In the genomic region with DNA sequence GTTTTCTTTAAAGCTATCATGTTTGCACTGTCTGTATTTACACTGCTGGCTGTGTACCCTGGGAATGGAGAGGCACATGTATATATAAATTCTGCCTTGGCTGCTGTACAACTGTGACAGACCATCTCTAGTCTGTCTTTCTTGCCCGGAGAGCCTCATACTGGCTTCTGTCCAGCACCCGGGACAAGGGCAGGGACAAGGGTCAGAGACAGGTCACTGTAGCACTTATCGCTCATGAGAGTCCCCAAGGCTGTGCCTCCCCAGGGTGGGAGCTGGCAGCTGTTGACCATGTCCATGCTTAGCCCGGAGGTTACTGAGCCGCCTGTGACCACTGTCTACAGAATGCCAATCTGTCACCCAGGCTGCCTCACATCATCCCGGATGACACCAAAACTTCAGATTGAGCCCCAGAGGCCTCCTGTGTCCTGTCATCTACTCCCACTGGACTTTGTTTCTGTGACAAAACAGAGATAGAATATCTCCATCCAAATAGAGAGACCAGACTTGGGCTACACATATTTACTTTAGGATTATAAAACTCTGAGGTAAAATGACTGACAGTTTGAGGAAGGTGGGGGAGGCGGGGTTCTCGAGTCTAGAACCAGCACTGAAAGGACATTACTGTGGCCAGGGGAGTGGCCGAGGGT, we compare ENCODE assay signal across 10 mouse cellular contexts. TPM values are rescaled to one million over a fixed set of nuclear protein-coding genes. Genes with fewer than 3 reads are reported as not detected.
DNase-seq lines count a peak whose midpoint lies in the region; ATAC-seq and TF ChIP-seq lines count a peak whose summit lies in the region.
"Had no signal": no experiment of that assay in that cellular context is flagged by ENCODE, and none has a peak within 500 bp of the region (broad histone marks: within the 10 kb centered on the region; RNA-seq: fewer than 3 reads in every experiment).

No protein-coding gene starts in this region.

- H3K4me3 ChIP-seq in limb, embryonic 13.5 days: no peak overlapping the region
- H3K4me3 ChIP-seq in limb, embryonic 10.5 days: no peak overlapping the region
- H3K4me3 ChIP-seq in heart, embryonic 11.5 days (ENCODE audit: low read depth, low read length): no peak overlapping the region
- H3K4me3 ChIP-seq in liver, embryonic 15.5 days (replicated peaks): no peak overlapping the region
- no peak overlapping the region for H3K4me3 ChIP-seq in testis, adult 2 months (ENCODE audit: control insufficient read depth, low read depth, low read length)
- no peak overlapping the region for H3K4me3 ChIP-seq in hindbrain, embryonic 16.5 days (ENCODE audit: low read length)
- no peak overlapping the region for H3K4me3 ChIP-seq in forebrain, embryonic 11.5 days (ENCODE audit: low read depth, low read length)
- H3K4me3 ChIP-seq: embryonic facial prominence, embryonic 15.5 days; midbrain, embryonic 15.5 days had no signal

- no peaks in the 10 kb centered on the region for H3K9me3 ChIP-seq in limb, embryonic 13.5 days
- no peaks in the 10 kb centered on the region for H3K9me3 ChIP-seq in limb, embryonic 10.5 days (replicated peaks)
- no peaks in the 10 kb centered on the region for H3K9me3 ChIP-seq in heart, embryonic 11.5 days (replicated peaks; ENCODE audit: control insufficient read depth, low read length)
- H3K9me3 ChIP-seq in liver, embryonic 15.5 days (replicated peaks): no peaks in the 10 kb centered on the region
- H3K9me3 ChIP-seq in hindbrain, embryonic 16.5 days (ENCODE audit: control insufficient read depth, low read length): no peaks in the 10 kb centered on the region
- H3K9me3 ChIP-seq in forebrain, embryonic 11.5 days (ENCODE audit: control insufficient read depth, low read length): no peaks in the 10 kb centered on the region
- H3K9me3 ChIP-seq: embryonic facial prominence, embryonic 15.5 days; midbrain, embryonic 15.5 days had no signal

- H3K4me2 ChIP-seq in limb, embryonic 13.5 days (replicated peaks): no peak overlapping the region
- no peak overlapping the region for H3K4me2 ChIP-seq in heart, embryonic 11.5 days
- H3K4me2 ChIP-seq in liver, embryonic 15.5 days: no peak overlapping the region
- H3K4me2 ChIP-seq in hindbrain, embryonic 16.5 days (ENCODE audit: low read length): no peak overlapping the region
- H3K4me2 ChIP-seq in forebrain, embryonic 11.5 days (ENCODE audit: low read depth, low read length, severe bottlenecking): no peak overlapping the region
- H3K4me2 ChIP-seq: embryonic facial prominence, embryonic 15.5 days; midbrain, embryonic 15.5 days had no signal

- TF ChIP-seq CTCF in testis, adult 2 months (IDR thresholded peaks at IDR 0.05; ENCODE audit: control insufficient read depth, insufficient read depth, insufficient replicate concordance, low read depth, low read length): no peak

- no peak overlapping the region for H3K9ac ChIP-seq in limb, embryonic 13.5 days
- no peak overlapping the region for H3K9ac ChIP-seq in heart, embryonic 11.5 days (ENCODE audit: low read depth, low read length)
- no peak overlapping the region for H3K9ac ChIP-seq in liver, embryonic 15.5 days
- no peak overlapping the region for H3K9ac ChIP-seq in hindbrain, embryonic 16.5 days (ENCODE audit: low read depth, low read length)
- no peak overlapping the region for H3K9ac ChIP-seq in forebrain, embryonic 11.5 days (ENCODE audit: low read length)
- H3K9ac ChIP-seq: embryonic facial prominence, embryonic 15.5 days; midbrain, embryonic 15.5 days had no signal

- 0 out of 2 replicates have a peak overlapping the region, but pooled peaks have one; percentile 22 for H3K27ac ChIP-seq in limb, embryonic 13.5 days
- H3K27ac ChIP-seq in limb, embryonic 10.5 days: no peak overlapping the region
- H3K27ac ChIP-seq in heart, embryonic 11.5 days (ENCODE audit: low read depth, low read length): peak overlapping the region; percentile 60
- peak overlapping the region; percentile 76 for H3K27ac ChIP-seq in liver, embryonic 15.5 days (replicated peaks)
- H3K27ac ChIP-seq in testis, adult 2 months (ENCODE audit: control insufficient read depth, insufficient read depth, low read depth, low read length): peak overlapping the region; percentile 1; the same call in 1 of the 2 replicates
- no peak overlapping the region for H3K27ac ChIP-seq in hindbrain, embryonic 16.5 days (ENCODE audit: low read depth, low read length)
- H3K27ac ChIP-seq in forebrain, embryonic 11.5 days (ENCODE audit: low read depth, low read length): no peak overlapping the region
- H3K27ac ChIP-seq: embryonic facial prominence, embryonic 15.5 days; midbrain, embryonic 15.5 days had no signal

- no peak for DNase-seq in limb, embryonic 10.5 days (ENCODE audit: low spot score)
- no peak for DNase-seq in cerebellum, adult 9-10 months
- no peak for DNase-seq in forebrain, embryonic 11.5 days (ENCODE audit: low spot score)

- TF ChIP-seq POLR2A in testis, adult 2 months (IDR thresholded peaks at IDR 0.05; ENCODE audit: control insufficient read depth, low read depth, low read length): no peak

- peaks cover 47% of the 10 kb centered on the region for H3K4me1 ChIP-seq in limb, embryonic 13.5 days
- peaks cover 35% of the 10 kb centered on the region for H3K4me1 ChIP-seq in limb, embryonic 10.5 days
- H3K4me1 ChIP-seq in heart, embryonic 11.5 days (ENCODE audit: control insufficient read depth, insufficient read depth, low read length): peaks cover 61% of the 10 kb centered on the region
- H3K4me1 ChIP-seq in liver, embryonic 15.5 days (replicated peaks): peaks cover 62% of the 10 kb centered on the region
- H3K4me1 ChIP-seq in testis, adult 2 months (ENCODE audit: control insufficient read depth, insufficient read depth, low read length): peaks cover 19% of the 10 kb centered on the region
- H3K4me1 ChIP-seq in hindbrain, embryonic 16.5 days (ENCODE audit: control insufficient read depth, insufficient read depth, low read depth, low read length): peaks cover 7% of the 10 kb centered on the region
- 0 out of 2 replicates have a peak, but pooled peaks cover 2% of the 10 kb centered on the region for H3K4me1 ChIP-seq in forebrain, embryonic 11.5 days (replicated peaks; ENCODE audit: control insufficient read depth, insufficient read depth, low read length)

- WGBS in limb, embryonic 13.5 days: 83% methylated on average over 9 of the region's 9 CpGs
- WGBS in limb, embryonic 10.5 days: 84% methylated on average over 9 of the region's 9 CpGs
- 38% methylated on average over 9 of the region's 9 CpGs for WGBS in heart, embryonic 11.5 days (ENCODE audit: insufficient replicate concordance)
- 57% methylated on average over 9 of the region's 9 CpGs for WGBS in liver, embryonic 15.5 days (ENCODE audit: insufficient replicate concordance)
- 67% methylated on average over 9 of the region's 9 CpGs for WGBS in hindbrain, embryonic 16.5 days
- 87% methylated on average over 9 of the region's 9 CpGs for WGBS in forebrain, embryonic 11.5 days

- 0 out of 2 replicates have a peak, but pooled peaks have one; percentile 34 for ATAC-seq in limb, embryonic 13.5 days (ENCODE audit: low FRiP score, low read depth)
- ATAC-seq in heart, embryonic 11.5 days (replicated peaks; ENCODE audit: insufficient number of reproducible peaks, low FRiP score, low TSS enrichment): peak; percentile 50; the same call in 1 of the 2 replicates
- peak; percentile 80 for ATAC-seq in liver, embryonic 15.5 days (ENCODE audit: insufficient read depth)
- ATAC-seq in hindbrain, embryonic 16.5 days: no peak
- ATAC-seq in forebrain, embryonic 11.5 days (replicated peaks; ENCODE audit: low FRiP score): no peak
- ATAC-seq: midbrain, embryonic 15.5 days had no signal

- H3K27me3 ChIP-seq in limb, embryonic 13.5 days: no peaks in the 10 kb centered on the region
- no peaks in the 10 kb centered on the region for H3K27me3 ChIP-seq in limb, embryonic 10.5 days (ENCODE audit: low read depth, poor library complexity, severe bottlenecking)
- H3K27me3 ChIP-seq in heart, embryonic 11.5 days (ENCODE audit: control insufficient read depth, insufficient read depth, low read length): no peaks in the 10 kb centered on the region
- H3K27me3 ChIP-seq in liver, embryonic 15.5 days: no peaks in the 10 kb centered on the region
- H3K27me3 ChIP-seq in testis, adult 2 months (ENCODE audit: control insufficient read depth, insufficient read depth, low read length): no peaks in the 10 kb centered on the region
- no peaks in the 10 kb centered on the region for H3K27me3 ChIP-seq in hindbrain, embryonic 16.5 days (replicated peaks; ENCODE audit: control insufficient read depth, insufficient read depth, low read length)
- H3K27me3 ChIP-seq in forebrain, embryonic 11.5 days (ENCODE audit: control insufficient read depth, insufficient read depth, low read length): no peaks in the 10 kb centered on the region
- H3K27me3 ChIP-seq: embryonic facial prominence, embryonic 15.5 days; midbrain, embryonic 15.5 days had no signal

- H3K36me3 ChIP-seq in limb, embryonic 13.5 days: peaks cover 45% of the 10 kb centered on the region
- peaks cover 37% of the 10 kb centered on the region for H3K36me3 ChIP-seq in limb, embryonic 10.5 days
- no peaks in the 10 kb centered on the region for H3K36me3 ChIP-seq in heart, embryonic 11.5 days (ENCODE audit: control insufficient read depth, insufficient read depth, low read length)
- no peaks in the 10 kb centered on the region for H3K36me3 ChIP-seq in liver, embryonic 15.5 days (replicated peaks)
- no peaks in the 10 kb centered on the region for H3K36me3 ChIP-seq in testis, adult 2 months (ENCODE audit: control insufficient read depth, insufficient read depth, low read length)
- no peaks in the 10 kb centered on the region for H3K36me3 ChIP-seq in hindbrain, embryonic 16.5 days (ENCODE audit: control insufficient read depth, insufficient read depth, low read length)
- no peaks in the 10 kb centered on the region for H3K36me3 ChIP-seq in forebrain, embryonic 11.5 days (ENCODE audit: control insufficient read depth, insufficient read depth, low read length)
- H3K36me3 ChIP-seq: midbrain, embryonic 15.5 days had no signal

RNA-seq across cellular contexts. Expression of gene Capn2, which starts 17.8 kb away (rescaled TPM):
- polyA plus RNA-seq in limb, embryonic 13.5 days (2015; fragmentation: Nextera tagmentation; extraction: Ambion mirVana): 138 and 148 TPM in 2 replicates
- polyA plus RNA-seq in limb, embryonic 10.5 days (2016; fragmentation: Nextera tagmentation; extraction: Ambion mirVana): 65.2 and 86.5 TPM in 2 replicates
- polyA plus RNA-seq in heart, embryonic 11.5 days (2014; fragmentation: Nextera tagmentation; extraction: Ambion mirVana): 68.1 and 83.7 TPM in 2 replicates
- polyA plus RNA-seq in liver, embryonic 15.5 days (2015; fragmentation: Nextera tagmentation; extraction: Ambion mirVana): 24.1 and 26.1 TPM in 2 replicates
- polyA plus RNA-seq in testis, adult 2 months (2012; rRNA removed): 2.4 and 2.8 TPM in 2 replicates
- 93.9 and 102 TPM in 2 replicates for polyA plus RNA-seq in hindbrain, embryonic 16.5 days (2015; fragmentation: Nextera tagmentation; extraction: Ambion mirVana)
- 90.8 and 91.6 TPM in 2 replicates for polyA plus RNA-seq in forebrain, embryonic 11.5 days (2014; fragmentation: Nextera tagmentation; extraction: Ambion mirVana)

Comparison
In these comparisons a context has a peak if more than half of its experiments do, and no peak if none do; other contexts are left out.
1. H3K27ac ChIP-seq: peak in limb, embryonic 13.5 days (single experiment), heart, embryonic 11.5 days (single experiment), liver, embryonic 15.5 days (single experiment) and testis, adult 2 months (single experiment); none in limb, embryonic 10.5 days (single experiment), hindbrain, embryonic 16.5 days (single experiment) and forebrain, embryonic 11.5 days (single experiment).
2. ATAC-seq: peak in limb, embryonic 13.5 days (single experiment), heart, embryonic 11.5 days (single experiment) and liver, embryonic 15.5 days (single experiment); none in hindbrain, embryonic 16.5 days (single experiment) and forebrain, embryonic 11.5 days (single experiment).